Mouse (Mus musculus) cerebral cortex, adult 2 months (tissue): ENCODE measurements around the gene Gga1.

Experiments
- WGBS: fragments of 180-500 bp; shearing (Covaris S2); methylation state at CpG from one replicate; pipeline ENCODE4 v1.1.7; 2018; 5-methylcytosine and 5-hydroxymethylcytosine counted together

Gga1 gene

DNA sequence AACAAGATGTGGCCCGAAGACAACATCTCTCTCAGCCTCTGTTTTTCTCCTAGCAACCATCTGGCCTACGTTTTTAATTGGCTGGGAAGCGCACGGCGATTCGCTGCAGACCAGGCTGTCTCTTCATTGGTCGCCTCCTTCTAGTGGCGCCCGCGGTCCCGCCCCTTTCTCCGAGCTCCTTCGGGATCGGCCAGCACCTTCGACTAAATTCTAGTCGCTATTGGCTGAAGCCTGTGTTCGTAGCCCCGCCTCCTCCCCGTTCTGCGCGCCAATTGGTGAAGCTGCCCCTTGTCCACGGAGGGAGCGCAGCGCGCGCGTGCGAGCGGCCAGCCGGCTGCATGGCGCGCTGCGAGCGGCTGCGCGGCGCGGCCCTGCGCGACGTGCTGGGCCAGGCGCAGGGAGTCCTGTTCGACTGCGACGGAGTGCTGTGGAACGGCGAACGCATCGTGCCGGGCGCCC, 36.7 kb downstream of the Gga1 start, which contains the start of gene Pdxp:
Gene Pdxp (plus strand): TSS at position 288 of the 459 bp plus-strand sequence.
- 1% methylated on average over 51 of the region's 51 CpGs for WGBS

DNA sequence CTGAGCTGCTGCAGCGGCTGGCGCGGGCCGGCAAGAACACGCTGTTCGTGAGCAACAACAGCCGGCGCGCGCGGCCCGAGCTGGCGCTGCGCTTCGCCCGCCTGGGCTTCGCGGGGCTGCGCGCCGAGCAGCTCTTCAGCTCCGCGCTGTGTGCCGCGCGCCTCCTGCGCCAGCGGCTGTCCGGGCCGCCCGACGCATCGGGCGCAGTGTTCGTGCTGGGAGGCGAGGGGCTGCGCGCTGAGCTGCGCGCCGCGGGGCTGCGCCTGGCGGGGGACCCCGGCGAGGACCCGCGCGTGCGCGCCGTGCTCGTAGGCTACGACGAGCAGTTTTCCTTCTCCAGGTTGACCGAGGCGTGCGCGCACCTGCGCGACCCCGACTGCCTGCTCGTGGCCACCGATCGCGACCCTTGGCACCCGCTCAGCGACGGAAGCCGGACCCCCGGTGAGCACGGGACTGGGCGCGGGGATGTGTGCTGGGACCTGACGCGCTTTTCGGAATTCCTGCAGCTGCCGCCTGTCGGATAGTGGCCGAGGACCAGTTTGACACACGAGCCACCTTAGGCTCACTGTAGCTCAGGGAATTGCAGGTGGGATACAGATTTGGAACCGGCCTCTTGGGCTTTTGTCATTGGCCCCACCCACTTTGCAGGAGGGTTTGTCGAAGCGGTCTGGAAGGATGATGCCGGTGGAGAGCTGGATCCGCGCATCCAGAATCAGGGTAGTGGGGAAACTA, 37.3 kb downstream of the Gga1 start:
- under 1% methylated on average over 87 of the region's 87 CpGs for WGBS

DNA sequence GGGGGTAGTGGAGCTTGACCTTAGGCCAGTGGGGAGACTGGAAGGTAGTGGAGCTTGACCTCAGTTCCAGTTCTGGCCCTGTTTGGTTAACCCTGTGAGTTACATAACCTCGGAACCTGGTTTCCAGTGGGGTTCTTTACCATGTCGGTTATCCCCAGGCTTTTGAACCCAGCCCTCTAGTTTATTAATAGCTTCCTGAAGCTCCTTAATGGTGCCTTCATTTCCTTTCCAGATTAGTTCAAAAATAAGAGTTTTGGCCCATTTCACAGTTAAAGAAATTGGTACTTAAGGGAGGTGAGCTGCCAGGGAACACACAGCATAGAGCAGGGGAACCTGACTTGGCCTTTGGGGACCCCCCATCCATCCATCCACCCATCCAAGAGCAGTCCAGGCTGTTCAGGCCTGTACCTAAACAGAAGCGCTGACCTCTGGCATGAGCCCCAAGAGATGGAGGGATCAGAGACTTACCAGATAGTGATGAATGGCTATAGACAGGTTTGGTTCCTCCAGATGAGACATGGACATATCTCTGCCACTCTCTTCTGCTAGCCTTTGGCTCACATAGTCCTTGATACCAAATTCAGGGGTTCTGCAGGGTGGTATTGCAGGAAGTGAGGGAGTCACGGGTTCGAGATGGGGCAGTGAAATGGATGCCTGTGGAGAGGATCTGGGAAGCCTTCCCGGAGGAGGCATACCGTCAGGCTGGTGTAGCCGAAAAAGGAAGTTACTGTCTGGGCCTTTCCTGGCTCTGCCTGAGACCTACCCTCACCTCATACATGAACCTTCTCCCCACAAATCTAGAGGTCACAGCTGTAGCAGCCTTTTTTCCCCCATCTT, 38.1 kb downstream of the Gga1 start:
- 42% methylated on average over 8 of the region's 8 CpGs for WGBS

DNA sequence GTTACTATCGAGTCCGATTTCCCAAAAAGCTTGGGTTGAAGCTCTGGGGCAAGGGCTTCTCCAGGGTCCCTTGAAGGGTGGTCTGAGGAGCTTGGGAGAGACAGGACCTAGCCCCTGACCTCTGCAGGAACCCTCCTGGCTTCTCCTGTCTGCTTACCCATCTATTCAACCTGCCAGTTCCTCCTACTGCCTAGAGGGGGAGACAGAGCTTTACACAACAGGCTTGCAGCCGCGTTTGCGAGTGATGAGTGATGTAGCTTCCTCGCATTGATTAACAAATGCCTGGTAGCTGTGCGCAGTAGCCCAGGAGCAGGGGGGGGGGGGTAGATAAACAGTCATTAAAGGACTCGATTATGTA, 38.6 kb downstream of the Gga1 start:
- WGBS, result 9% methylated on average over 8 of the region's 8 CpGs

DNA sequence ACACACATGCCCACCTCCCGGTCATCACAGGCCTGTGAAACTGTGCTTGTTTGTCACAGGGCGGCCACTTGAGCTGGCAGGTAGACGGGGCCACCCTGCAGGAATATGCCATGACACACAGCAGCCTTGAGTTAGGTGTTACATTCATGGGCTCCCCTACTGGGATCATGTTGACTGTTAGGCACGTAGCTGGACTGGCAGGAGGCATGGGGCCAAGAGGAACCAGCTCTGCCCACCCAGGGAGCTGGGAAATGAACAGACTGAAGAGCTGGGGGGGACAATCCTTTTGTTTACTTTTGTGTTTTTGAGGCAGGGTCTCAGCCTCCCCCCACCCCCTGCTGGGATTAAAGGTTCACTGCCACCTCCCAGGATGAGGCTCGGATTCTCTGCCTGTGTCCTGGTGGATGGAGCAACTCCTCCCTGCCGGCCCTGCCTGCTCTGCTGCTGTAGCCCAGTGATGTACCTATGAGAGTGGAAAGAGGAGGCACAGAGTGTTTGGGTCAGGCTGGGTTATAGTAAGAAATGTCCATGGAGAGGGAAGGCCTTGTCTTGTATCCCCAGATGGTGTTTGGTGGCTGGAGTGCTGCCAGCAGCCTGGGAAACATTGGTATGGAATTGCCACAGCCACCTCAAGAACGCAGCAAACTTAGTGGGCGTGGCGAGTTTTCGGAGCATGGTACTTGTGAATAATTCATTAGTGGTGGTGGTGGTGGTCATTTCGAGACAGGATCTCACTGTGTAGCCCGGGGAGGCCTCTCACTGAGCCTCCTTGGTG, 39.2 kb downstream of the Gga1 start:
- WGBS, result 25% methylated on average over 12 of the region's 12 CpGs

DNA sequence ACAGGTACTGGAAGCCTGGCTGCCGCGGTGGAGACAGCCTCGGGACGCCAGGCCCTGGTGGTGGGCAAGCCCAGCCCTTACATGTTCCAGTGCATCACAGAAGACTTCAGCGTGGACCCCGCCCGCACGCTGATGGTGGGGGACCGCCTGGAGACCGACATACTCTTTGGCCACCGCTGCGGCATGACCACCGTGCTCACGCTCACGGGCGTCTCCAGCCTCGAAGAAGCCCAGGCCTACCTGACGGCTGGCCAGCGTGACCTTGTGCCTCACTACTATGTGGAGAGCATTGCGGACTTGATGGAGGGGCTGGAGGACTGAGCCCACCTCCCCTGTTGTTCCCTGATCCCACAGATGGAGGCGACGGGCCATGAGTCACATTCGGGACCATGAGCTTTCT, 41.1 kb downstream of the Gga1 start:
- 91% methylated on average over 23 of the region's 23 CpGs for WGBS

DNA sequence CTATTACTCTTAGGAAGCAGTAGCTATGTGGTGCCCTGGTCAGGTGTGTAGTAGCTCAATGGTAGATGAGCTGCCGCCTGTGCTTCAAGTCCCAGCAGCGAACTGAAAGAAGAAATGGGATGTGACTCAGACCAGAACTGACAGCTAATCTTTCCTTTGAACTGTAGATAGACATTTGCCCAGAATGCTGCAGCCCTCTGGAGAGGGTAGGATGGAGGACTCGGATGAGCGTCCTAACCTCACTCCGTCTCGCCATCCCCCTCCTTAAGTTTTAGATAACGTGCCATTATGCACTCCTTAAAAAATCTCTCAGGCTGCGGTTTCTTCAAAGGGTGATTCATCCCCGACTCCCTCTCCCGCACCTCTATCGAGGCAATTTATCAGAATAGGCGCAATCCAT, 42.9 kb downstream of the Gga1 start:
- WGBS, result 71% methylated on average over 12 of the region's 12 CpGs

DNA sequence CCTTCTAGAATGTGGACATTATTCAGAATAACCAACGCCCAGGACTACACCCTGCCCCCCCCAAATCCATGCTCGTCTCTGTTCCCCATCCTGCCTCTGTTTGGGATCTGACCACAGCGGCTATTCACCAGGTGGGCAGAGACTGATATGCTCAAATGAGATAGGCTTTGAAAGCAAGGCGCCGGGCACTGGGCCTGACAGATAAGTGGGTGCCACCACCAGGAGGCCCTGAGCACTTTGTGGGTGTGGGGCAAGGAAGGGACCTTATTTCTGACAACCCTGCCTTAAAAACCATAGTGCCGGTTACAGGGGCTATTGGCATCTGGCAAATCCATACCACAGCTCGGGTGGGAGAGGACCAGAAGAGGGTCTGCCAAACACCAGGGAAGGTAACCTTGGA, 45.7 kb downstream of the Gga1 start:
- 90% methylated on average over 7 of the region's 7 CpGs for WGBS

DNA sequence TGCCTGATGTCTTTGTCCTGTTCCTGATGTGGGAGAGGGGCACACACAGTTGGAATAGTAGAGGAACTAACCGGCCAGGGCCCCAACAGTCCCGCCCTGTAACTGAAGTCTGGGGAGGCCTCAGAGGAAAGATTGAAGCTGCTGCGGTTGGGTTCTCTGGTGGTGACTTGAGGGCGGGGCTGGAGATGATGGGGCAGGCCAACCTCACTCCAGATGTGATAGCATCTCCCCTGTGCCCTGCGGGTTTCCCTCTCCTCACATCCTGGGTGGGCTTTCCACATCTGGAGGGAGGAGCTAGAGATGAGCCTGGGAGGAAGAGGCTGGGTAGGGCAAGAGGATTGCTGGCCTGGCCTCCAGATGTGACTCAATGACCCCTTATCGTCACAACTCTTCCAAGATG, 46.6 kb downstream of the Gga1 start:
- WGBS, result 88% methylated on average over 6 of the region's 6 CpGs

DNA sequence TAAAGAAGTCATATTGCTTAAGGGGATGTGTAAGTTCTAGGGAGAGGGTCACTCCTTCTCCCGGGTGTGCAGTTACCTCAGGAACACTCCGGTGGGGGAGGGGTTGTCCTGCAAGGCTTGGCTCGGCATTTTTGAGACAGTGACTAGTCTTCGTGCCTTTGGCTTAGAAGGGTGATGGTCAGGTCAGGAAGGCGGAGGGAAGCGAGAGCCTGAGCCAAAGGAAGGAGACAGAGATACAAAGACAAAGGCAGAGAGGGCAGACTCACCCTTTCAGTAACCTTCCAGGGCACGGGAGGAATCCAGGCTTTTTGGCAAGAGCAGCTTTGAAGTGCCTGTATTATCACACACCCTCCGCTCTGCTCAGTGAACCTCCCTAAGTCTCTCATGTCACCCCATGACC, 48.1 kb downstream of the Gga1 start:
- WGBS, result 70% methylated on average over 8 of the region's 8 CpGs

DNA sequence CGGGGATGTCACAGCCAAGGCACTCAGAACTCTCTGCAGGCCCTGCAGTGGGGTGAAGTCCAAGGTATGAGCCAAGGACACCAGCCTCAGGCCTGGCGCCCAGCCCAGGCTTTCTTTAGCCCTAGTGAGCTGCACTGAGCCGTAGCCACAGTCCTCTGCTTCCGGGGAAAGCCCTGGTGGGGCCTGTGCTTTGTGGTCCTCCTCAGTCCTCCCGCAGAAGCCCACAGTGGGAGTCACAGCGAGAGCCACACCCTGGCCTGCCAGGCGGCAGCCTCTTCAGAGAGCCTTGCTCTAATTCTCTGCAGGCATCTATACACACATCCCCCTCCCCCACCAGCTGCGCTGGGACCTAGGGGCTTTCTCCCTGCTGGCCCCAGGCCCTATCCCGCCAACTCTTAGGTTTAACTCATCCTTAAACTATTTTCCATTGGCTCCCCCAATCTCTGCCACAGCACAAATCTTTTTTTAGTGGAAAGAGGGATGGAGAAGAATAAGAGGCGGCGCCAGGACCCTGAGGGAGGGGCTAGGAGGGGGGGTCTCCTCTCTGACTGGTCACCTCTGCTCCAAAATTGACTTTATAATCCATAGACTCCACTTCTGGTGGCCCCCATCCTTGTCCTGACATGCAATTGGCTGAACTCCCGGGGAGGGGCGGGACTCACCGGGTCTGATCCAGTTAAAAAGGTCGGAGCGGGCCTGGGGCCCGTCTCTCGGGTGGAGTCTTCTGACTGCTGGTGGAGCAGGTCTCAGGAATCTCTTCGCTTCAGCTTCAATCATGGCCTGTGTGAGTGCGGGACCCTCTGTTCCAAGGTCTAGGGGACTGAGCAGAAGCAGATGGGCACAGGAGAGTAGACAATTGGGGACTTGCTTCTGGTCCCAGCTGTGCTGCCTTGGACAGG, 49.3 kb downstream of the Gga1 start, which contains the start of gene Lgals1:
Gene Lgals1 (plus strand): TSS at position 705 of the 899 bp plus-strand sequence.
- 24% methylated on average over 20 of the region's 20 CpGs for WGBS

DNA sequence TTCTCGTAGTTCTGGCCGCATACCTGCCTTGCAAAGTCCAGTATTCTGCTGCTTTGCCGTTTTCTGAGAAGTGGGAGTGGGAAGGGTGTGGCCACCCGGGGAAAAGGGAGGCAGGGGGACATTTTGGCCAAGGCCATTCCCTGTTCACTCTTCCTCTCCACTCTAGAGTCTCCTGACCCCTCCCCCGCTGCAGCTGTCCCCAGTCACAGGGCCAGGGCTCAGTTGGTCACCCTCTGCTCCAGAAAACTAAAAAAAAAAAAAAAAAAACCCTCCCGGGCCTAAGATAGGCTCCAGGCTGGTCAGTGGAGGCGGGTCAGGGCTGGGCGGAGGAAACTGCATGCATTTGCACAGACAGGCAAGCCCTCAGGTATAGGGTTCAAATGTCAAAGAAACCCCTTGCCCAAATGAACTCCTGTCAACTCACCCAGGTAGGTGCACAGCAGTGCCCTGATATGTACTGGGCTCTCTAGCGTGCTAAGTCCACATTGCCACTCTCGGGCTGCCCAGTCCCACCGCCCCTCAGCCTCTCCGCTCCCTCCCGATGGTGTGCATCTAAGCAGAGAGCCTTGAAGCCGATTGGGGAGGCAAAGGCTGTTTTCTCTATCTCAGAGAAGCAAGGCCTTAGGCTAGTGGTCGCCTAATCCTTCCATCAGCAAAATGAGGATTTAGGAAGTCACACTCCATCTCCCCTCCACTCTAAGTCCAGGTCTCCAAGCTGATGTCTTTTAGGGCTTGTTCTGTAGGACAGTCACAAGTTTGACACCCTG, 50.2 kb downstream of the Gga1 start:
- WGBS, result 49% methylated on average over 15 of the region's 15 CpGs

DNA sequence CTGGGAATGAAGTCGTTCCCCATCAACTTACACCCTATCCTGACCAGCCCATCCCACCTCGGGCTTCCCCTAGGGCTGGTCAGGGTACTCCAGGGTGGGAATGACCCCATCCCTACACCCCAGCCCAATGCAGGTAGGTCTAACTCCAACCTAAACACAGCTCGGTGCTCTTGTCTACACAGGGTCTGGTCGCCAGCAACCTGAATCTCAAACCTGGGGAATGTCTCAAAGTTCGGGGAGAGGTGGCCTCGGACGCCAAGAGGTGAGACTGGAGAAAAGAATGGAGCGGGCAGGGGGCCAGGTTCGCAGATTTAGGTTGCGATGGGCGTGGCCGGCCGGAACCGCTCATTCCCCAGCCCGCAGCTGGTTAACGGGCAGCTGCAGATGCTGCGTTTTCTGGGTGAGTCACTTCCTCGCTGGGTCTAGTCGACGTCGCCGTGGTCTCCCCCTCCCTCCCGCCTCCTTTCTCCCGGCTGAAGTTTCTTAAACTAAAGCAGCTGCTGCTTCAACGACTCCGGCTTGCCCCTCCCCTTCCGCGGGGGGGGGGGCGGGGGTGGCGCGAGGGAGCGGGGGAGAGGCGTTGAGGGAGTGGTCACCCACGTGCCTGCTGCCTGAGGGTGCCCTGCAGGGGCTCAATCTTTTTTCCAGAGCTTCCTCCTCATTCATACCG, 50.9 kb downstream of the Gga1 start:
- 1% methylated on average over 33 of the region's 35 CpGs for WGBS

DNA sequence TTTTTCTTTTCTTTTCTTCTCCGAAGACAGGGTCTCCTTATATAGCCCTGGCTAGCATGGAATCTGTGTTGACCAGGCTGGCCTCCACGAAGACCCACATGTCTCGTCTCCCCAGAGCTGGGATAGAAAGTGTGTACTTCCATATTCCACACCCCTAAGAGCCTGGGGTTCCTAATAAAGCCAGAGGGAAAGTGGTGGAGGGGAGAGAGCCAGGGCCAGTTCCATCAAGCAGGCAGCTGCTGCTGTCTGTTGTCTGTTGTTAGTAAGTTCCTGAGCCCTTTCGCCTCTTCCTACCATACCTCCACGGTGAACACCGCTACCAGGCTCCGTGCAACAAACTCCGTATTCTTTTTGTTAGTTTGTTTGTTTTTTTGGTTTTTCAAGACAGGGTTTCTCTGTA, 51.5 kb downstream of the Gga1 start:
- WGBS, result 60% methylated on average over 8 of the region's 8 CpGs

DNA sequence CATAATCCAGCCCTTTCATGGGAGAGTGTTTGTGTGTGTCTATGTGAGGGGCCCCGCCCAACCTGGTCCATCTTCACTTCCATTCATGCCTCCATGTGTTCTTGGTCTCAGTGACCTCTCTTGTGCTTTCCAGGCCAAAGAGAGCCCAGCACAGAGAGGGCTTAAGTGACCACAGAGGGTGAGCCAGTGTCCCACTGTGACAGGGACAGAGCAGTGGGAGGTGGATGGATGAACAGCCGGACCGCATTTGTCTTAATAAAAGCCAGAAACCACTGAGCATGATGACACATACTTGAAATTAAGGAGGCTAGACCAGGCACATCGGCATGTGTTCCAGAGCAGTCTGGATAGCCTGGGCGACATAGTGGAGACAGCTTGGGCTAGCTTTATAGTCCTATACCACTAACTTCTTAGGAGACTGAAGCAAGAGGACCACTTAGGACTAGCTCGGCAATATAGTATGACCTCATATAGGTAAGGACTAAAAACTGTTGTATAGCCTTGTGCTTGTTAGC, 53.3 kb downstream of the Gga1 start:
- WGBS, result 95% methylated on average over 6 of the region's 6 CpGs

DNA sequence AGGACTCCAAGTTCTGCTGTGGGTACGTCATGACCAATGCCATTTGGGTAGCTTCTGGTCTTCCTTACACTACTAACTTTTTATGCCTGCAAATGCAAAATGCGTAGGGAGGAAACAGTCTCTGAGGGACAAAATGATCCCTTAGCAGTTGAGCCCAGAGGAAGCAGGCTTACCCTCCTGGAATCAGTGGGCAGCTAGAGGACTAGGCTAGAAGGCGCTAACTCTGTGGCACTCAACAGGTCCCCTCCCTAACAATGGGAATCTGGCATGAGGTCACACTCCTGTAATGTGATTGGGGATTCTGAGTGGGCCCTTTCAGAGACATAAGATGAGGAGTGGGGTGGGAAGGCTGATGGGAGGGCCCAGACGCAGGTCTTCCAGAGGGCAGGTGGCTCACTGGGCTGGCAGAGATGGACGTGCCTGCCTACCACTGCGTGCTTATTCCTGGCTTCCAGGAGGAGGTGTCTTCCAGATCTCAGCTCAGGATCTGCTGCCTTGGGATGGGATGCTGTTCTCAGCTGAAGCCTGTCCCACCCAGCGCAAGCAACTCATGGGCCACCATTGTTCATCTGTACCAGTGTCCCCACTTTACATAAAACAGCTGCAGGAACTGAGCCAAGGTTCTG, 53.9 kb downstream of the Gga1 start:
- 84% methylated on average over 7 of the region's 7 CpGs for WGBS

DNA sequence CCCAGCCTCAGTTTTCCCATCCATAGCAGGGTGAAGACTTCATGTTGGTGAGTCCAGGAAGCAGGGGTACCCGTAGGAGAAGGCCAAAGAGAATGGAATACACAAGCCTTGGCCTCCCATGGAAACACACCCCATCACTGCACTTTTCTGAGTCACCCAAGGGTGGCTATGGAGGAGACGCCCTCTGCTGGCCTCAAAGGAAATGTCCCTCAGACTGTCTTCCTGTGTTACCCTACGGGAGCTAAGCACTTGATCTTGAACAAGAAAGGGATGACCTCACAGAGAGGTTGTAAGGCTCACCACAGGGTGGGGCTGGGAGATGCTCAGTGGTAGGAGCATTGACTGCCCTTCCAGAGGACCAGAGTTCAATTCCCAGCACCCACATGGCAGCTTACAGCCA, 54.6 kb downstream of the Gga1 start:
- 10% methylated on average over 3 of the region's 3 CpGs for WGBS

DNA sequence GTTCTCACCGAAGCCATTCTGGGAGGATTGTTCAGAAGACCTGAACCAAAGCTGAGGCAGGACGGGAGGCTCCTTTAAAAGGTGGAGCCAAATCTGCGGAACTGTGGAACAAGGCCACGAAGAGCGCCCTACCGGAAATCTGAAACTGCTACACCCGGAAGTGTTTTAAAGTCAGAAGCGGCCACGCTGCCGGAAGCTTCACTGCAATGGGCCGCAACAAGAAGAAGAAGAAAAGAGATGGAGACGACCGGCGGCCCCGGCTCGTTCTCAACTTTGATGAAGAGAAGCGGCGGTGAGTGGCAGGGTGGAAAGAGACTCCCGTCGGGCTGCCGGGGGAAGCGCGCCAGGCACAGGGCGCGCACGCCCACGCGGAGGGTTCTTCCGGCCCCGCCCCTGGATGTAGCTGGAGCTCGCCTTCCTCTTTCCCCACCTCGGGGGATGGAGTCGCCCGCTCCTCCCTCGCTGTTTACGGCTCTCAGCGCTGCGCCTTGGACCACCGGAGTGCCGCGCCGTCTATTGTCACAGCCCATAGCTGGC, 57.9 kb downstream of the Gga1 start, which contains the start of gene Nol12:
Gene Nol12 (plus strand): TSS at position 150 of the 537 bp plus-strand sequence.
- under 1% methylated on average over 41 of the region's 42 CpGs for WGBS

DNA sequence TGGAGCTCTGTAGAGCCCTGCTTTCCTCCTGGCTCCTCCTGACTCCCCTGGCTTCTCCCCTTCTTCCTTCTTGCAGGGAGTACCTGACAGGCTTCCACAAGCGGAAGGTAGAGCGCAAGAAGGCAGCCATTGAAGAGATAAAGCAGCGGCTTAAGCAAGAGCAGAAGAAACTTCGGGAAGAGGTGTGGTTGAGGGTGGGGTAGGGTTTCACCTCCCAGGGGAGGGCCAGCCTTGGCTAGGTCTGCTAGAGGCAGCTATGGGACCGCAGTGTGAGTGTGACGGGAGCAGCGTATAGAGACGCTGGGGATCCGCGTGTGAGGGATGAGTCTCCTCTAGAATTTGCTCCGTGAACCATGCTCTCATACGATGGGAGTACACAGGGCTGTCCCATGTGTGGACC, 59.4 kb downstream of the Gga1 start:
- 94% methylated on average over 12 of the region's 12 CpGs for WGBS
